Mouse (Mus musculus) testis, adult 2 months (tissue): ENCODE measurements at regions not wholly inside any gene's neighbourhood (a gene's known extent, or its start where the extent isn't known, plus 50 kb on each side); places are given as distances from the start of the nearest gene placed in this dataset.

Source experiments
- CTCF ChIP-seq: fragments of 200-500 bp; IDR thresholded peaks from 2 replicates; pipeline ENCODE4 v1.5.1; 2012; ENCODE audit warnings: low read depth, mild to moderate bottlenecking, inconsistent platforms, low read length, moderate library complexity; ENCODE audit not compliant: control insufficient read depth, insufficient read depth, insufficient replicate concordance
- POLR2A ChIP-seq: fragments of 200-500 bp; IDR thresholded peaks from 2 replicates; pipeline ENCODE4 v1.6.1; 2012; ENCODE audit warnings: low read depth, mild to moderate bottlenecking, inconsistent platforms, low read length, moderate library complexity; ENCODE audit not compliant: control insufficient read depth

DNA sequence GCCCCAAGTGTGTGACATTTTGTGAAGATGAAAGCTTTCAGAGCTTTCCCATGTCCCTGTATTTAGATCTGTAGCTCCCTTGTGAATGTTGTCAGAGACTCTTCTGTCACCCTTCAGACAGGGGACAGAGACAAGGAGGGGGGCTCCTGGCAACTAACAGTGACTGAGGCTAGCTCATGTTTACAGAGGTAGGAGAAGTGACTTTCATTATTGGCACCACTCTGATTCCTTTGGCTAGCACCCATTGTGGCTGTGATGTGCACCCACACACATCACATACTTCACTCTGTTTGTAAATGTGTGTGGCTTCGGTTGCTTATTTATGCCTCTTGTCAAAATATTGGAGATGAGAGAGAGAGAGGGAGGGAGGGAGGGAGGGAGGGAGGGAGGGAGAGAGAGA lies 93.4 kb downstream of the Plekhb2 start:
- TF ChIP-seq CTCF (no peak), POLR2A (no peak)
